Mouse (Mus musculus) CH12.LX (cell line): ENCODE measurements around the gene Cdcp1. TPM values are rescaled to one million over a fixed set of nuclear protein-coding genes. Genes with fewer than 3 reads are reported as not detected.

Experiments
- DNase-seq: peaks from one replicate; pipeline ENCODE4 v3.0.0-alpha.2; 2013; ENCODE audit errors: extremely low read depth
- H3K27ac ChIP-seq: 2 replicates; pipeline ENCODE4 v1.5.1; 2012; ENCODE audit warnings: low read depth, mild to moderate bottlenecking, control low read depth, moderate library complexity; ENCODE audit not compliant: insufficient read depth
- H3K27me3 ChIP-seq: replicated peaks from 2 replicates; pipeline ENCODE3; 2012; ENCODE audit warnings: inconsistent platforms
- H3K36me3 ChIP-seq, 2 experiments: replicated peaks in 1 of 2; 2 replicates each; pipeline versions ENCODE3 to v1.6.1; 2012; ENCODE audit warnings: inconsistent platforms in 1 of 2, low read length in 1 of 2, mild to moderate bottlenecking in 1 of 2, mixed read lengths in 1 of 2, moderate library complexity in 1 of 2; ENCODE audit not compliant: control insufficient read depth in 1 of 2, insufficient read depth in 1 of 2
- H3K4me1 ChIP-seq, 2 experiments: 2 replicates each; pipeline ENCODE4 v1.6.1; 2012; ENCODE audit warnings: inconsistent platforms in 1 of 2, moderate library complexity in 1 of 2; ENCODE audit not compliant: insufficient read depth in 2 of 2, control insufficient read depth in 1 of 2
- H3K4me2 ChIP-seq: 2 replicates; pipeline ENCODE4 v1.6.1; 2012; ENCODE audit warnings: low read depth, mild to moderate bottlenecking, control low read depth; ENCODE audit not compliant: poor library complexity, insufficient read depth, severe bottlenecking
- H3K4me3 ChIP-seq, 3 experiments: fragments of 150-350 bp in 1 of 3; sonication (generic) in 1 of 3; replicated peaks in 1 of 3; 2 replicates each; pipeline versions ENCODE3 to v1.5.1; 2011 to 2012; ENCODE audit warnings: low read depth in 2 of 3, low read length in 2 of 3, mild to moderate bottlenecking in 2 of 3, moderate library complexity in 2 of 3, control low read depth in 1 of 3, improper control_type of control experiment in 1 of 3, inconsistent platforms in 1 of 3, mixed read lengths in 1 of 3; ENCODE audit not compliant: poor library complexity in 1 of 3
- H3K79me2 ChIP-seq: replicated peaks from 2 replicates; pipeline ENCODE4 v1.6.1; 2012; ENCODE audit warnings: mild to moderate bottlenecking, moderate library complexity; ENCODE audit not compliant: control insufficient read depth, poor library complexity, insufficient read depth, severe bottlenecking; ENCODE audit errors: extremely low read depth
- H3K9ac ChIP-seq: 2 replicates; pipeline ENCODE4 v1.6.1; 2012; ENCODE audit warnings: low read depth, mild to moderate bottlenecking, control low read depth, moderate library complexity; ENCODE audit not compliant: insufficient read depth
- H3K9me3 ChIP-seq: replicated peaks from 2 replicates; pipeline ENCODE3; 2012; ENCODE audit warnings: low read length, inconsistent platforms, mixed read lengths
- BHLHE40 ChIP-seq: IDR thresholded peaks from 2 replicates; pipeline ENCODE4 v1.6.1; 2011; ENCODE audit warnings: mild to moderate bottlenecking, low read depth, low read length, improper control_type of control experiment
- CHD2 ChIP-seq: IDR thresholded peaks from 2 replicates; pipeline ENCODE4 v1.6.1; 2011; ENCODE audit warnings: low read length, improper control_type of control experiment
- CTCF ChIP-seq, 2 experiments: IDR thresholded peaks in 1 of 2; conservative IDR thresholded peaks in 1 of 2; 2 replicates each; pipeline ENCODE4 v1.5.1; 2011 to 2012; ENCODE audit warnings: low read depth in 2 of 2, low read length in 2 of 2, improper control_type of control experiment in 1 of 2, inconsistent platforms in 1 of 2, mild to moderate bottlenecking in 1 of 2, moderate library complexity in 1 of 2
- ELF1 ChIP-seq: IDR thresholded peaks from 2 replicates; pipeline ENCODE4 v1.6.1; 2014; ENCODE audit warnings: low read depth, mild to moderate bottlenecking, inconsistent platforms, low read length, improper control_type of control experiment
- ETS1 ChIP-seq: conservative IDR thresholded peaks from 2 replicates; pipeline ENCODE4 v1.6.1; 2012; ENCODE audit warnings: low read depth, mild to moderate bottlenecking, inconsistent platforms, low read length, improper control_type of control experiment, moderate library complexity
- GABPA ChIP-seq: IDR thresholded peaks from 2 replicates; pipeline ENCODE4 v1.6.1; 2012; ENCODE audit warnings: low read depth, low read length, improper control_type of control experiment, inconsistent platforms; ENCODE audit not compliant: insufficient replicate concordance
- MAFK ChIP-seq: IDR thresholded peaks from 2 replicates; pipeline ENCODE4 v1.6.1; 2011; ENCODE audit warnings: low read length, improper control_type of control experiment; ENCODE audit not compliant: insufficient replicate concordance
- MAX ChIP-seq: IDR thresholded peaks from 2 replicates; pipeline ENCODE4 v1.6.1; 2011; ENCODE audit warnings: low read length, improper control_type of control experiment
- MAZ ChIP-seq: IDR thresholded peaks from 2 replicates; pipeline ENCODE4 v1.6.1; 2012; ENCODE audit warnings: low read depth, mild to moderate bottlenecking, inconsistent platforms, low read length, improper control_type of control experiment, moderate library complexity
- MEF2A ChIP-seq: IDR thresholded peaks from 2 replicates; pipeline ENCODE4 v1.6.1; 2014; ENCODE audit warnings: low read depth, mild to moderate bottlenecking, inconsistent platforms, low read length, improper control_type of control experiment, borderline replicate concordance
- MXI1 ChIP-seq: IDR thresholded peaks from 2 replicates; pipeline ENCODE4 v1.6.1; 2011; ENCODE audit warnings: mild to moderate bottlenecking, low read depth, low read length, improper control_type of control experiment
- MYC ChIP-seq: IDR thresholded peaks from 2 replicates; pipeline ENCODE4 v1.6.1; 2011; ENCODE audit warnings: low read depth, mild to moderate bottlenecking, improper control_type of control experiment, low read length
- NRF1 ChIP-seq: IDR thresholded peaks from 2 replicates; pipeline ENCODE4 v1.6.1; 2014; ENCODE audit warnings: low read depth, mild to moderate bottlenecking, inconsistent platforms, low read length, improper control_type of control experiment, moderate library complexity
- PAX5 ChIP-seq: IDR thresholded peaks from 2 replicates; pipeline ENCODE4 v1.6.1; 2012; ENCODE audit warnings: low read length, inconsistent platforms, mixed read lengths
- POLR2AphosphoS2 ChIP-seq: IDR thresholded peaks from 2 replicates; pipeline ENCODE4 v1.6.1; 2011; ENCODE audit warnings: low read depth, low read length, improper control_type of control experiment
- RAD21 ChIP-seq: IDR thresholded peaks from 2 replicates; pipeline ENCODE4 v1.6.1; 2011; ENCODE audit warnings: low read depth, mild to moderate bottlenecking, low read length, improper control_type of control experiment, moderate library complexity
- RCOR1 ChIP-seq: conservative IDR thresholded peaks from 2 replicates; pipeline ENCODE4 v1.6.1; 2012; ENCODE audit warnings: low read depth, mild to moderate bottlenecking, inconsistent platforms, low read length, improper control_type of control experiment
- TBP ChIP-seq: conservative IDR thresholded peaks from 2 replicates; pipeline ENCODE4 v1.6.1; 2011; ENCODE audit warnings: low read depth, low read length, improper control_type of control experiment
- TCF12 ChIP-seq: IDR thresholded peaks from 2 replicates; pipeline ENCODE4 v1.6.1; 2014; ENCODE audit warnings: low read depth, mild to moderate bottlenecking, inconsistent platforms, low read length, improper control_type of control experiment
- UBTF ChIP-seq: IDR thresholded peaks from 2 replicates; pipeline ENCODE4 v1.6.1; 2012; ENCODE audit warnings: low read depth, mild to moderate bottlenecking, inconsistent platforms, low read length, improper control_type of control experiment, moderate library complexity
- ZKSCAN1 ChIP-seq: IDR thresholded peaks from 2 replicates; pipeline ENCODE4 v1.6.1; 2012; ENCODE audit warnings: low read depth, inconsistent platforms, low read length, improper control_type of control experiment, borderline replicate concordance
- ZMIZ1 ChIP-seq: IDR thresholded peaks from 2 replicates; pipeline ENCODE4 v1.6.1; 2012; ENCODE audit warnings: low read depth, mild to moderate bottlenecking, inconsistent platforms, low read length, improper control_type of control experiment
- ZNF384 ChIP-seq: IDR thresholded peaks from 2 replicates; pipeline ENCODE4 v1.6.1; 2012; ENCODE audit warnings: low read depth, low read length, improper control_type of control experiment, inconsistent platforms
- dilution Hi-C: fragments of 300-500 bp; cut with MboI; formaldehyde crosslinking; loops from 2 replicates; pipeline ENCODE4 v1.14.3; 2020; ENCODE audit warnings: low sequenced_read_pairs; ENCODE audit not compliant: extremely low pct_unique_long_range_greater_than_20kb, extremely low pct_ligation_motif_present
- in situ Hi-C: fragments of 300-500 bp; cut with MboI; formaldehyde crosslinking; loops from 3 replicates; pipeline ENCODE4 v1.14.3; 2019; ENCODE audit warnings: low sequenced_read_pairs, low pct_ligation_motif_present, low pct_unique_long_range_greater_than_20kb, mixed read lengths
- polyA plus RNA-seq: library from polyadenylated mRNA; unstranded; fragments of >175 nt; gene quantifications from 2 replicates; pipeline ENCODE4 v1.2.1, GENCODE M21; 2012; ENCODE audit warnings: low read depth; ENCODE audit not compliant: insufficient read length
- total RNA-seq, 2 experiments: library from RNA; depleted of rRNA; stranded (reverse); fragments of 300-350 nt in 1 of 2; fragments of >200 nt in 1 of 2; gene quantifications; 2 replicates each; pipeline ENCODE4 v1.2.3; 2012 to 2014

Cdcp1 gene
- total and polyA plus RNA-seq, 3 experiments = 3.1 to 5.9 (median 3.6) TPM

GRCm38 (mm10) chr9:123206526-123206925 is 9.3 kb downstream of the Cdcp1 start:
- dilution Hi-C loops = no loop called here
- no peak for DNase-seq
- Histone ChIP-seq H3K4me2 (no peak overlapping the region), H3K9ac (no peak overlapping the region), H3K79me2 (no peaks in the 10 kb centered on the region), H3K27me3 (no peaks in the 10 kb centered on the region), H3K4me3 (no peak overlapping the region), H3K9me3 (no peaks in the 10 kb centered on the region), H3K4me1 (peaks cover 0 to 7% of the 10 kb centered on the region in 2 experiments), H3K36me3 (peaks cover 0 to 2% of the 10 kb centered on the region in 2 experiments), H3K27ac (no peak overlapping the region)
- in situ Hi-C loops = no loop called here
- TF ChIP-seq NRF1 (no peak), MYC (no peak), MAZ (no peak), BHLHE40 (no peak), MAX (no peak)

GRCm38 (mm10) chr9:123200116-123200515 is 15.7 kb downstream of the Cdcp1 start:
- Histone ChIP-seq H3K9me3 (no peaks in the 10 kb centered on the region), H3K27ac (no peak overlapping the region), H3K36me3 (peaks cover 0 to 4% of the 10 kb centered on the region in 2 experiments), H3K27me3 (no peaks in the 10 kb centered on the region), H3K4me3 (no peak overlapping the region), H3K4me1 (peaks cover 0 to 18% of the 10 kb centered on the region in 2 experiments; a peak in 3 of 4 replicates), H3K79me2 (no peaks in the 10 kb centered on the region), H3K4me2 (no peak overlapping the region), H3K9ac (no peak overlapping the region)
- dilution Hi-C loops (no loop called here), in situ Hi-C loops (no loop called here)
- TF ChIP-seq POLR2AphosphoS2 (no peak), CHD2 (no peak), ELF1 (no peak), ZMIZ1 (no peak)
- no peak for DNase-seq

- Histone ChIP-seq H3K4me2 (no peak overlapping the region), H3K4me3 (no peak overlapping the region), H3K9me3 (no peaks in the 10 kb centered on the region), H3K9ac (no peak overlapping the region), H3K27ac (no peak overlapping the region), H3K79me2 (no peaks in the 10 kb centered on the region), H3K4me1 (peaks cover 4 to 33% of the 10 kb centered on the region in 2 experiments; a peak in 3 of 4 replicates), H3K27me3 (no peaks in the 10 kb centered on the region), H3K36me3 (peaks cover 17 to 35% of the 10 kb centered on the region in 2 experiments)
- DNase-seq = no peak
- in situ Hi-C loops (no loop called here), dilution Hi-C loops (no loop called here)
- TF ChIP-seq UBTF (no peak), RAD21 (no peak), NRF1 (no peak), RCOR1 (no peak), GABPA (no peak), TCF12 (no peak), ZNF384 (no peak), CTCF (conservative IDR thresholded peaks at IDR 0.05 in 1 of 2, IDR thresholded peaks at IDR 0.05 in 1 of 2; ENCODE audit: low read depth in 2 of 2, low read length in 2 of 2) (no peak), MXI1 (no peak), MAFK (no peak), ZMIZ1 (no peak), TBP (no peak), PAX5 (no peak), BHLHE40 (no peak), MYC (no peak), ZKSCAN1 (no peak), ETS1 (no peak), MEF2A (no peak), CHD2 (no peak)
Measured at GRCm38 (mm10) chr9:123188271-123188670, 27.6 kb downstream of the Cdcp1 start.
